Mouse (Mus musculus) naive thymus-derived CD4-positive, alpha-beta T cell, adult 2 months (primary cell): ENCODE data around the gene Mapkap1.

Source experiments
- DNase-seq: peaks from one replicate; pipeline ENCODE4 v3.0.0-alpha.2; 2011; ENCODE audit warnings: low read depth

The Mapkap1 gene

DNA sequence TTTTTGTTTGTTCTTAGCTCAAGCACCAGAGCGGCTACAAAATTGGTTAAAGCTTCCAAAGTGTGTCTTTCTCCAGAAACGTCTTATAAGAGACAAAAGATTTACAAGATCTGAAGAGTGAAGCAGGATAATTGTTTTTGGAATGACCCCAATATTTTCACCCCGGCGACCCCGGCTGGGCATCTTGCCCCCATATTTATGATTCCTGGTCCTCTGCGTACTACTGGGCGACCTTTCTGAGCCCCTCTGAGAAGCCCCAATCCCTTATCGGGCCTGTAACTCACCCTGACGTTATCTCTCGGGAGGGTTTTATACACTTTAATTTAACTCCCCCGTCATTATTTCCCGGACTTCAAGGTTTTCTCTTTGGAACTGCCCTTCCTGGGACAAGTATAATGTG, 225.5 kb downstream of the Mapkap1 start:
- DNase-seq: no peak

DNA sequence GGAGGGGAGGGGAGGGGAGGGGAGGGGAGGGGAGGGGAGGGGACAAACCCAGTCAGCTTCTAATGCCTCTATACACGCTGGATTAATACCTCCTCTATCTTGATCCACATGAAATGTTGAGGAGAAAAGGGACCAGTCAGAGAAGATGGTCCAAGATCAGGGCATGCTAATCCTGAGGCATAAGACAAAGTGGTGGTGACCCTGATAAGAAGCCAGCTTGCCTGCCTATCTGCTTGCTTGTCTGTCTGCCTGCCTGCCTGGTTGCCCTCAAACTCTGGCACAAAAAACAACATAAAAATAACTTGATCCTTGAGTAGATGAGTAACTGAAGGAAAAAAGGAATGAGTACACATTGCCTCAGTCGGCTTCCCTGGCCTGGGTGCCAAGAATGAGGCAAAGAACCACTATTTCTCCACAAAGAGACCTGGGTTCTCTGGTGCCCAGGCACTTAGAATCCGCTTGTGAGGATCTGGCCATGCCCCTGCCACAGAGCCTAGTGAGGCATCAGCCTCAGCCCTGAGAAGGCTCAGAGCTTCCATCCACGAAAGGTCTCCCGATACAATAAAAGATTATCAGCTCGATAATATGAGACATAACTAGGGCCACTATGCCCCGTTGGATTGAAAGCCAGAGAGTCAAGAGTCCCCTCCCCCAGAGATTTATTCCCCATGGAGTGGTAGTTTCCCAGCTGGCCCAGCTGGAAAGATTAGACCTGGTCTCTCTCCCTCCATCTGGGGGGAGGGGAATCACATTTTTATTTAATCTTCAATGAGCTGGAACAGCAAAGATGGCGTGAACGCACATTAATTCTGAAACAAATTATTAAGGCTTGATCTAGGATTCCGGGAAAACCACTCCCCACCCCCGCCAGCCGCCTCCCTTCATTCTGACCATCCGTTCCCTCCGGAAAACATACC, 228.9 kb downstream of the Mapkap1 start:
- DNase-seq: no peak

DNA sequence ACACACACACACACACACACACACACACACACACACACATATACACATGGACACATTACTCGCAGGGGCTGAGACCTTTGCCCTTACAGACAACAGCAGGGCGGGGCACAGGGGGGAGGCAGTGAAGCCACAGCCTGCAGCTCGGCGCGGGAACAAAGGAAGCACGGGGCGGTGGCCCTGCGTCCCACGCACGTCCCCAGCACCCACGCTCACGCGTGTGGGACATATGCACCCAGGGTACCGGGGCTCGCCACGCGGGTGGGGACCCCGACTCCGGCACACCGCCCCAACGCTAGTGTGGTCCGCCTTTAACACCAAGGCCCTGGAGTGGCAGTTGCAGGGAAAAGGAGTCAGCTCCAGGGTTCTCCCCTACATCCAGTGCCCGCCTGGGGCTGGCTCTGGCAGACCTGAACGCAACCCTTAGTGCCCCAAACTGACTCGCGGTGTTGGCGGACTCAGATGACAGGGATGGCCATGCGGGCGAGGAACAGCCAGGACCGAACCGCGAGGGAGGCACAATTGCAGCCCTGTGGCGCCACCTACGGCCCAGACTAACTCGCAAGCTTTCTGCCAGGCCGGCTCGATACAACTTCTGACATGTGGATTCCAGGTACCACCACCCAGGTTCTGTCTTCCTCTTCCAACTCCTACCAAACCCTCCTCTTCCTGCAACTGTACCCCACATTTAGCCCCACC, 232.5 kb downstream of the Mapkap1 start:
- DNase-seq: peak; percentile 82

DNA sequence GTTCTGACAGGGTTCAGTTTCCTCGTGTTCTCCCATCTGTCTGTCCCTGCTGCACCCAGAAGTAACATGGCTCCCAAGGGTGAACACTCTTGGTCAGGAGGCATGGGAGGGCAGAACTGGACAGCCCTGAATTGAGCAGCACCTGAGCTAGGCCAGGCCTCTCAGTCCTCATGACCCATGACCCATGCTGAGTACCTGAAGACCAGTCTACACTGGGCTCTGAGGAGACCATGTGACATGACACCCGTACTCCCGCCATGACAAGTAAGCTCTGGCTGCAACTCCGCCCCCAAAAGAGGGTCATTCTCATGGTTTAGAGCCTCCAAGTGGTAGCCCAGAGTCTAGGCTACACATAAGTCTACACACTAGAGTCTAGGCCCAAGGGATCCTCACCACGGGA, 233.2 kb downstream of the Mapkap1 start:
- DNase-seq: no peak

DNA sequence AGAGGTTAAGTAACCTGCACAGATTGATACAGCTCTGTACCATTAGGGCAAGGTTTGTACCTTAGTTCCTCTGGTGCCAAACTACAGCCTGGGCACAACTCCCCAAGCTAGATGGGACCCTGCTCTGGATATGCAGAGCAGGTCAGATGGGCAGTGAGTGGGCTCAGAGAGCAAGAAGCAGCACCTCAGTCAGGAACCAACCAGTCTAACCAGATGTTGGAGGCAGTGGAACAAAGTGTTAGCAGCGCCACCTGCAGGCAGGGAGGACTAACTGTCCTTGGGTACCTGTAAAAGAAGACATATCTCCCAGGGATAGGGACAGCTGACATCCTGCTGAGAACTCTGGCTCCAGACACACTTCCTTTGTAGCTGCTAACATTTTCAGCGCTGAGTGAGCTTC, 235.8 kb downstream of the Mapkap1 start:
- peak; percentile 83 for DNase-seq

DNA sequence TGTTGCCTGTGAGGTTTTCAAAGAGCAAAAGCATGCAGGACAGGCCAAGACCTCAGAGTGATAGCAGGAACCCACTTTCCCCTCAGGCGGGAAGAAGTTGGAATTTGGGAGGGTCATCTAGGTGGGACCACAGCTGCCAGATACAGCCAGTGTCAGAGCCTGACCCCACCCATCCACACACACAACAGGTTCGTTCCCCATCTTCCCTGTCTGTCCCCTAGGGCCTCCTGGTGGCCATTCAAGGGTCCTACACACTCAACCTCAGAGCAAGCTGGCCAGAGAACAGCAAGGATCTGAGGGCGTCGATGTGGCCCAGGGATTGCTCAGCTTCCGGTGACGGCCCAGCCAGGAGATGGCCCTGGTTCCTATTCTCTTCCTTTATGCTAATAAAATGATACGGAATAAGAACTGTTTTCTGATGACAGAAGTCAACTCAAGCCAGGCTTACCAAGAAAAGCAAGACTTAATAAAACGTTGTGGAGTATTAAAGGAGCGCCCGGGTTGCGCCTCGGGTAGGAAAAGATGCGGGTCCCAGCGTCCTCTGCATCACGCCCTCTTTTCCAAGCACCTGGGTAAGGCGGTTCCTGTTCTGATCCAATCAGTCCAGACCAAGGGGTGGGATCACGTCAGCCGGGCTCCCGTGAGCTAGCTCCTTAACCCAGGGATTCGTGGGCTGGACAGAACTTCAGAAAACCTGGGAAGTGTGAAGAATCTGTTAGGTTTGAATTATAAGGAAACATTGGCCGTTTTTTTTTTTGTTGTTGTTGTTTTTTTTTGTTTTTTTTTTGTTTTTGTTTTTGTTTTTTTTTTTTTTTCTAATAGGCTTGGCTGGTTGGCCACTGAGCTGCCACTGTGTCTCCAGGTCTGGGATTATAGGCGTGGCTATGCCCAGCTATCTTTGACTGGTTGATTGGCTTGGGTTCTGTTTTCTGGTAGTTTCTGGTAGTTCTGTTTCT, 238.3 kb downstream of the Mapkap1 start:
- DNase-seq: peak; percentile 55

DNA sequence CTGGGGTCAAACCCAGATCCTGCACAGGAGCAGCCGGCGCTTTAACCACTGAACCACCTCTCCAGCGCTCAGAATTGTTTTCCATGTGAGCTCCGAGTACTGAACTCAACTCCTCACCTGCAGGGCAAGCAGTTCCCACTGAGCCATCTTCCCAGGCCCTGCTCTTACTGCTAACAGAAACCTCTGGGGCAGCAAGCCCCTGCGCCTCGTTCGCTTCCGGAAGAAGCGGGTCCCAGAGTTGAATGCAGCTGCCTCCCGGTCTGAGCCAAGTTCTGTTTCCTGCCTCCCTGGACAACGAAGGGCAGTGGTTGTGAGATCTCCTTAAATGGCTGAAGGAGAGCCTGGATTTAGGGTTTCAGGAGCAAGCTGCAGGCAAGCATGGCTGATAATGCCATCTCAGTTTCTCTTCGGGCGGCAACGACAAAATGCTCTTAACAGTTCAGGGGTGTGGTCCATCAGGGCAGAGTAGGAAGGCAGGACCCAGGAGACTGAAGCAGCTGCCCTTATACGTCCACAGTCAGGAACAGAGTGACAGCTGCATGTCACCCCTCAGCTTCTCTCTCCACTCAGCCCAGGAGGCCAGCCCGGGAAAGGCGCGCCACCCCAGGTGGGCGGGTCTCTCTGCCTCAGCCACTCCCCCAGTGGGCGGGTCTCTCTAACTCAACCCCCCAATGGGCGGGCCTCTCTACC, 239.4 kb downstream of the Mapkap1 start:
- DNase-seq: peak; percentile 91

DNA sequence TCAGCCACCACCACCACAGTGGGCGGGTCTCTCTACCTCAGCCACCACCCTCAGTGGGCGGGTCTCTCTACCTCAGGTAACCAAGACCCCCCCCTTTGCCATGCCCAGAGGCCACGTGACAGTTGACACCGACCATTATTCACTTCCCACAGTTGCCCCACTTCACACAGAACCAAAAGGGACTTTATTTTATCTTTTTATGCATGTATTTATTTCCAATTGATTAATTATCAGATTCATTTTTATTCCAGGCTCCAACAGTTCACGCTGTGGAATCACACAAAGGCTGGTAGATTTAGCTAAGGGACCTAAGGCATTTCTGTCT, 239.9 kb downstream of the Mapkap1 start:
- DNase-seq: no peak

DNA sequence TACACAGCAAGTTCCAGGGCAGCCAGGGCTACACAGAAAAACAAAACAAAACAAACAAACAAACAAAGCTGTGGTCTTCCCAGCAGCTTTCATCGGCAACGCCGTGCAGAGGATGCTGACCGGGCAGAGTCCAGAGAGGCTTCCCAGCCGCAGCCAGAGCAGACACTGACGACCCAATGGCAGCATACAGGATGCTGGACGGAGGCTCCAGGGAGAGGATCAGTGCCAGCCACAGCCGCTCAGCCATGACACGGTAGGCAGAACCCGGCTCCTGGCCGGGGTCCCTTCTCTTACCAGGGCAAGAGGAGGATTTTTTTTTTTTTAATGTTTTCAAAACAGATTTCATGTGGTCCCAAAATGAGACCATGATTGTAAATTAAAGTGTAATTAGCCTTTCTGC, 240.8 kb downstream of the Mapkap1 start:
- no peak for DNase-seq

DNA sequence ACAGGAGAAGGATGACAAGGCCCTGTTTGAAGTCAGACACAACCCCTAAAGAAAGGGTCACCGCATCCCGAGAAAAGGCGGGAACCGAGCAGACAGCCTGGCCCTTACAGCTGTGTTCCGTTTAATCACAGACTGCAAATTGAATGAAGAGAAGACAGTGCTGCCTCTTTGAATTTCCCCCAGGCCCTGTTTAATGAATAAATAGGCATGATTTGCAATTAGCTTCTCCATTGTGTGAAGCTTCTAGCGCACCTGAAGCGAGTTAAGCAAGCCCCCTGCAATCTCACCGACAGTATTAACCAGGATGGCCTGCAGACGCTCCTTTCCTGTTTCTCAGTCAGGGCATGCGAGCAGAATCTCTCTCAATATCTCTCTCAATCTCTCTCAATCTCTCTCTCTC, 261.2 kb downstream of the Mapkap1 start:
- no peak for DNase-seq

DNA sequence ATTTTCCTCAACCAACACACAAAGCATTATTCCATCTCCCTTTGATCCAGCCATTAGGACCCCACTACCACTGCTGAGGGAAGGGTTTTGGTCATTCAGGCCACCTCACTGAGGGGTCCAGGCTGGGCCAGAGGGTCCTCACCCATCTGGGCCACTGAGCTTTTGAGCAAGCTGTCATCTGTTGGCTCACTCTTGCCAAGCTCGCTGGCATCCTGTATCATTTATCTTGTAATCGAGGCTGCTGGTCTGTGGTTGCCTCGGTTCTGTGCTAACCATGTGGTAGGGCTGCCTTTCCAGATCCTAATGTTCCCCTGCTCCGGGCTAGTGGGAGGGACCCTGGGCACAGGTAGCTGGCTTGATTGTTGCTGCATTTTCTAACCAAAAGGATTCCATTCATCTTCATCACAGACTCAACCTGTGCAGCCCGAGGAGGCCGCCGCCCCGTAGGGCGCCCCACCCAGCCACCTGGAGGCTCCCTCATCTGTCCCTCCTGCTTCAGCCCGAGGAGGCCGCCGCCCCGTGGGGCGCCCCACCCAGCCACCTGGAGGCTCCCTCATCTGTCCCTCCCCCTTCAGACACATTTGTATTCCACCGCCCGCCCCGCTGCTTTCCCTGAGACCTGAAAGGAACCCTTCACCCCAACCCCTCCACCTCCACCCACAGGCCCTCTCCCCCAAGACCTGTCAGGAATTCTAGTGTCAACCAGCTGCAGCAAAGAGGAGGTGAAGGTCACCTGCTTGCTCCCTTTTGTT, 262.0 kb downstream of the Mapkap1 start:
- DNase-seq: no peak

DNA sequence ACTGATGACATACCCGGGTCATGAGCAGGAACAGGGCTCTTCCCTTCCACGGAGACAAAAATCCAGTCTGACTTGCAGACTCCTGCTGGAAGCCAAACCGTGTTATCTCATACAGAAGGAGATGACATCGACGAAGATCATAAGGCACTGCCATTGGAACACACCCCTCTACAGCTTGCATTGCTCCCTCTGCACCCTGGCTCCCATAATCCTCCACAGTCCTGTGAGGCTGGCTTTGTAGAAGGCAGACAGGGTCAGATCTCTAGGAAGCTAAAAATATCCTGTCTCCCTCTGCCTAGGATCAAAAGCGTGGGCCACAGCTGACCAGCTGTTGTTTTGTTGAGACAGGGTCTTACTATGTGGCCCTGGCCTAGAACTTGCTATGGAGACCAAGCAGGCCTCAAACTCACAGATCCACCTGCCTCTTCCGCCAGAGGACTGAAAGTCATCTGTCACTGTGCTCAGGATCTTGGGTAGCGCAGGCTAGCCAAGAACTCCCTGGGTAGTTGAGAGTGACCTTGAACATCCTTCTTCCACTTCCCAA, 262.7 kb downstream of the Mapkap1 start:
- DNase-seq: no peak

DNA sequence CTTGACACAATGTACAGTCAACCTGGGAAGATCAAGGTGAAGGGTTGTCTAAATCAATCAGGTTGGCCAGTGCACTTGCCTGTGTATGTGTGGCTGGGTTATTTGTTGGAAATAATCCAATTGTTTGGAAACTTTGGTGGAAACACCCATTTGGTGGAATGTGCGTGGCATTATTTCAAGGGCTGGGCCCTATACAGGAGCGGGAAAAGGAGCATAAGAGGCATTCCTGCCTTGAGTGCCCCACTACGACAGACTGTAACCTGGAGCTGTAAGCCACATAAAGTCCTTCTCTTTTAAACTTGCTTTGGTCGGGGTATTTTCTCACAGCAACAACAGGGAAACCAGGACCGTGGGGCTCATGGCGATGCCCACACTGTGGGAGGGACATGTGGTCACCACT, 263.9 kb downstream of the Mapkap1 start:
- no peak for DNase-seq

DNA sequence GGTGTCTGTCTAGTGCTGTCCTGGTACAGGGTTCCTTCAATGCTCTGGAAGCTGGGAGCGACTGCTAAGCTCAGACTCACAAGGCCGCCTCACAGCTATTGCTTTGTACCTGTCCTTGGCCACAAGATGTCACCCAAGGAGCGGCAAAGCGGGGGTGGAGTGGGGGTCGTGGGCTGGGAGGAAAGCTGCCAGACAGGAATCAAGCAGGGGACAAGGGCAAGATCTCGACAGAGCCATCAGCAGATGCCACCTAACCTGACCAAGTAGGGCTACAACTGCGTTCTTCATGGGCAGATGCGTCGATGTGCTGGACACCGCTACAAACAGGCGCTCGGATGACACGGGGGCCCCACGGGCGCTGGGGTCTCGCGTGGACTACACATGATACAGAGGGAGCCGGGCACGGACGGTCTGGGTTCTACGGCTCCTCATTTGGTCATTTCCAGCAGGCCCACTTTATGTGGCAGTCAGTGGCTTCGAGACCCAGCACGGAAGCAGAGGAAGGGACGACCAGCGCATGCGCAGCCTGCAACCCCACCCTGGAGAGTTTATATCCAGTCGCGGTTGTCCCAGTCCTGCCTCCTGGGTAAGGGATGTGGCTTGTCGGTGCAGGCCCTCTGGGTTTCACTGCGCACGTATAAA, 264.9 kb downstream of the Mapkap1 start:
- DNase-seq: peak; percentile 74

DNA sequence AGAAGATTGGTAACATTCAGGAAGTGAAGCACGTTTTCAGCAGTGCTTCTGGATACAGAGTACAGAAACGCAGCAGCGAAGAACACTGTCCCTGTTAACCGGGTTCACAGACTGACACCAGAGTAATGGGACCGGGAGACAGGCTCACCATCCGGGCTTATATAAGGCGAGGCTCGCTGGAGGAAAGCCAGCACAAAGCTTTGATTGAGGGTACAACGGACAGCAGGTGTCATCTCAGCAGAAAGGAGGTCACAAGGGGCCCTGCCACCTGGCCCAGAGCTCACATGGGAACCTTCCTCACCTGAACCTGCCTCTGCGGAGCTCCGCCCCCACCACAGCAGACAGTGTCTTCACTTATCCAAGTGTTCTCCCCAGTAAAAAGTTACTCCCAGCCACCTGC, 267.3 kb downstream of the Mapkap1 start:
- no peak for DNase-seq
